Mouse (Mus musculus) E14TG2a.4 (cell line): ENCODE measurements at regions not wholly inside any gene's neighbourhood (a gene's known extent, or its start where the extent isn't known, plus 50 kb on each side); places are given as distances from the start of the nearest gene placed in this dataset.
"Not testable (repeated sequence)": the region's sequence is repeated elsewhere in the genome, so short reads cannot be mapped to it uniquely, and the experiment has no call there.

Experiments used
- H3K27me3 ChIP-seq: 2 replicates; pipeline ENCODE4 v1.6.1; 2014; ENCODE audit warnings: low read length, control low read depth; ENCODE audit not compliant: insufficient read depth
- H3K36me3 ChIP-seq: 2 replicates; pipeline ENCODE4 v1.6.1; 2014; ENCODE audit warnings: low read length, control low read depth; ENCODE audit not compliant: insufficient read depth
- H3K4me1 ChIP-seq: replicated peaks from 2 replicates; pipeline ENCODE4 v1.6.1; 2014; ENCODE audit warnings: low read depth, low read length, control low read depth
- H3K4me3 ChIP-seq: replicated peaks from 2 replicates; pipeline ENCODE4 v1.5.1; 2014; ENCODE audit warnings: mild to moderate bottlenecking, low read length
- H3K9me3 ChIP-seq: 2 replicates; pipeline ENCODE4 v1.6.1; 2014; ENCODE audit warnings: low read length, control low read depth
- CTCF ChIP-seq: conservative IDR thresholded peaks from 2 replicates; pipeline ENCODE4 v1.5.1; 2014; ENCODE audit warnings: low read length
- NANOG ChIP-seq: IDR thresholded peaks from 2 replicates; pipeline ENCODE4 v1.6.1; 2014; ENCODE audit warnings: borderline replicate concordance, low read length, mixed read lengths
- POU5F1 ChIP-seq: IDR thresholded peaks from 2 replicates; pipeline ENCODE4 v1.6.1; 2014; ENCODE audit warnings: low read length, borderline replicate concordance

- no peaks in the 10 kb centered on the region for H3K27me3 ChIP-seq
- no peak for TF ChIP-seq POU5F1
- TF ChIP-seq NANOG = no peak
- TF ChIP-seq CTCF = no peak
- no peaks in the 10 kb centered on the region for H3K4me1 ChIP-seq
- no peak overlapping the region for H3K4me3 ChIP-seq
- H3K9me3 ChIP-seq = no peaks in the 10 kb centered on the region
- no peaks in the 10 kb centered on the region for H3K36me3 ChIP-seq
These were observed 259.0 kb upstream of the Col8a1 start for GRCm38 (mm10) chr16:58013557-58013956.

GRCm38 (mm10) chr16:58027525-58027924 is 273.0 kb upstream of the Col8a1 start:
- no peaks in the 10 kb centered on the region for H3K4me1 ChIP-seq

GRCm38 (mm10) chr16:58028541-58028940 is 274.0 kb upstream of the Col8a1 start:
- H3K27me3 ChIP-seq, H3K9me3 ChIP-seq, H3K4me1 ChIP-seq, H3K4me3 ChIP-seq, H3K36me3 ChIP-seq: not testable (repeated sequence)

More at GRCm38 (mm10) chr16:58027525-58027924, 273.0 kb upstream of the Col8a1 start:
- Histone ChIP-seq H3K9me3 (no peaks in the 10 kb centered on the region), H3K4me3 (no peak overlapping the region), H3K36me3 (no peaks in the 10 kb centered on the region), H3K27me3 (no peaks in the 10 kb centered on the region)
- TF ChIP-seq NANOG (no peak), CTCF (no peak), POU5F1 (no peak)

- no peak for TF ChIP-seq POU5F1
- no peak for TF ChIP-seq NANOG
- TF ChIP-seq CTCF = no peak
- Histone ChIP-seq H3K9me3 (no peaks in the 10 kb centered on the region), H3K36me3 (no peaks in the 10 kb centered on the region)
These were observed 275.1 kb upstream of the Col8a1 start for GRCm38 (mm10) chr16:58029674-58030073.

GRCm38 (mm10) chr16:58068654-58069271 is 314.2 kb upstream of the Col8a1 start:
- no peaks in the 10 kb centered on the region for H3K9me3 ChIP-seq
- TF ChIP-seq CTCF (no peak), POU5F1 (no peak), NANOG (no peak)
- H3K27me3 ChIP-seq = no peaks in the 10 kb centered on the region
- H3K36me3 ChIP-seq = no peaks in the 10 kb centered on the region
- H3K4me1 ChIP-seq = no peaks in the 10 kb centered on the region
- H3K4me3 ChIP-seq = no peak overlapping the region

More at GRCm38 (mm10) chr16:58029674-58030073, 275.1 kb upstream of the Col8a1 start:
- Histone ChIP-seq H3K27me3 (no peaks in the 10 kb centered on the region), H3K4me3 (no peak overlapping the region), H3K4me1 (no peaks in the 10 kb centered on the region)

- Histone ChIP-seq H3K36me3 (no peaks in the 10 kb centered on the region), H3K4me3 (no peak overlapping the region)
These were observed 317.9 kb upstream of the Col8a1 start for GRCm38 (mm10) chr16:58072441-58072840.

GRCm38 (mm10) chr16:58100351-58100750 is 307.9 kb upstream of the Dcbld2 start:
- no peaks in the 10 kb centered on the region for H3K9me3 ChIP-seq
- no peak overlapping the region for H3K4me3 ChIP-seq
- no peak for TF ChIP-seq NANOG
- no peak for TF ChIP-seq POU5F1
- TF ChIP-seq CTCF = no peak
- no peaks in the 10 kb centered on the region for H3K4me1 ChIP-seq
- no peaks in the 10 kb centered on the region for H3K36me3 ChIP-seq
- H3K27me3 ChIP-seq = no peaks in the 10 kb centered on the region

More at GRCm38 (mm10) chr16:58072441-58072840, 317.9 kb upstream of the Col8a1 start:
- no peaks in the 10 kb centered on the region for H3K9me3 ChIP-seq
- no peak for TF ChIP-seq NANOG
- TF ChIP-seq POU5F1 = no peak
- TF ChIP-seq CTCF = no peak
- no peaks in the 10 kb centered on the region for H3K4me1 ChIP-seq
- no peaks in the 10 kb centered on the region for H3K27me3 ChIP-seq

GRCm38 (mm10) chr16:58110452-58110851 is 297.8 kb upstream of the Dcbld2 start:
- Histone ChIP-seq H3K36me3 (no peaks in the 10 kb centered on the region), H3K4me1 (peaks cover 8% of the 10 kb centered on the region; the same call in 1 of the 2 replicates), H3K9me3 (peaks cover 5% of the 10 kb centered on the region; the same call in 1 of the 2 replicates), H3K27me3 (no peaks in the 10 kb centered on the region), H3K4me3 (no peak overlapping the region)
- no peak for TF ChIP-seq CTCF
- TF ChIP-seq POU5F1 = no peak
- TF ChIP-seq NANOG = no peak

GRCm38 (mm10) chr16:58126086-58126485 is 282.2 kb upstream of the Dcbld2 start:
- no peaks in the 10 kb centered on the region for H3K4me1 ChIP-seq
- no peak for TF ChIP-seq POU5F1
- no peaks in the 10 kb centered on the region for H3K36me3 ChIP-seq
- no peaks in the 10 kb centered on the region for H3K9me3 ChIP-seq
- H3K4me3 ChIP-seq = no peak overlapping the region
- H3K27me3 ChIP-seq = no peaks in the 10 kb centered on the region
